Mouse (Mus musculus): ENCODE results near the gene Tnfrsf19.

The Tnfrsf19 gene

DNA sequence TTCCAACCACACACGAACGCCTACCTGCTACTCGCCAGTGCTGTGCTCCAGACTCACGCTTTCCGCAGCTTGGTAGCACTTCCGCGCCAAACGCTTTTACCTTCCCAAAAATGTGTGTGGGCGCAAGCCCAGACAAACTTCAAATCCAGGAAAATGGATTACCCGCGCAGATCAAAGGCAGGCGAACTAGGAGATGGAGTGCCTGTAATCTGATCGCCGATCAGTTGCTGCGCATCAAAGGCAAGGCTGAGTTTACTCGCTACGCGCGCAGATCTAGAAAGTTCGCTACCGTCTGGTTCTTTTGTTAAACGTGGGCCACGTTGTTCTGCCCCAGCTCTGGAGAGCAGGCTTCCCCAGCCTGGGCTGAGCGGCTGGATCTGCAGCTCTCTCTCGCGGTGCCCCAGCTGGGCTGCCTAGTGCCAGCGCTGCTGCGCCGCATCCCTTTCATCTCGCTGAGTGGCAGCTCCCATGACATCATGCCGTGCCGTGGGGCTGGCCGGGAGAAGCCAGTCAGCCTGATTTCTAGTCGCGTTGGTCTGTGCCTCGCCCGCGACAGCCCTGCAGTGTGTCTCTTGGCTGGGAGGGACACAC, at the start of gene Tnfrsf19:
TSS of gene Tnfrsf19 (minus strand) at position 400 of the 591 bp plus-strand sequence.
- Histone ChIP-seq H3K27me3 (ENCODE audit: insufficient read depth, low read length) (peaks cover 37% of the 10 kb centered on the region), H3K4me3 (replicated peaks; ENCODE audit: low read length) (peak within 1 kb of the TSS; percentile 74), H3K36me3 (ENCODE audit: insufficient read depth, low read length) (no peaks in the 10 kb centered on the region), H3K9me3 (ENCODE audit: low read length) (peaks cover 5% of the 10 kb centered on the region; the same call in 1 of the 2 replicates), H3K4me1 (replicated peaks; ENCODE audit: low read depth, low read length) (peaks cover 45% of the 10 kb centered on the region)
- TF ChIP-seq POU5F1 (IDR thresholded peaks at IDR 0.05; ENCODE audit: borderline replicate concordance, low read length) (no peak), NANOG (IDR thresholded peaks at IDR 0.05; ENCODE audit: borderline replicate concordance, low read length) (peak; percentile 80; the same call in 1 of the 2 replicates)

DNA sequence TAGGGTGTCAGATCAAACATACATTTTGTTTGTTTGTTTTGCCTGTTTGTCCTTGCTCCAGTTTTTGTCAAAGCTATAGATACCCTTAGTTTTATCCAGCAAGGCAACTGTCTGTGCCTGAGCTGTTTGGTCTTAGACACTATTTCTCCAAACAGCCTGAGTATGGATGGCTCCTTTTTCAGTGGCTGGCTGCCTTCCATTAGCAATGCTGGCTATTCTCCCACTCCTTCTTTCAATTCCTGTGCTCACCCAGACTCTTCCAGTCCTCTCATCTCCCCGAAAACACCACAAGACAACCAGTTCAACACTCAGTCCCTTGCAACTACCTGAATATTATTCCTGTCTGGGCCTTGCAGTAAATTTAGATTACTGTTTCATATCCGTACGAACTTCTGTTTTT, 45.8 kb upstream of the Tnfrsf19 start:
- H3K4me3 ChIP-seq (replicated peaks; ENCODE audit: low read length) = no peak overlapping the region
- no peak for TF ChIP-seq POU5F1 (IDR thresholded peaks at IDR 0.05; ENCODE audit: borderline replicate concordance, low read length)
- TF ChIP-seq CTCF (conservative IDR thresholded peaks at IDR 0.05; ENCODE audit: low read length) = no peak
- no peak for TF ChIP-seq NANOG (IDR thresholded peaks at IDR 0.05; ENCODE audit: borderline replicate concordance, low read length)
- no peaks in the 10 kb centered on the region for H3K27me3 ChIP-seq (ENCODE audit: insufficient read depth, low read length)
- H3K4me1 ChIP-seq (replicated peaks; ENCODE audit: low read depth, low read length) = no peaks in the 10 kb centered on the region
- no peaks in the 10 kb centered on the region for H3K36me3 ChIP-seq (ENCODE audit: insufficient read depth, low read length)
- H3K9me3 ChIP-seq (ENCODE audit: low read length) = no peaks in the 10 kb centered on the region

DNA sequence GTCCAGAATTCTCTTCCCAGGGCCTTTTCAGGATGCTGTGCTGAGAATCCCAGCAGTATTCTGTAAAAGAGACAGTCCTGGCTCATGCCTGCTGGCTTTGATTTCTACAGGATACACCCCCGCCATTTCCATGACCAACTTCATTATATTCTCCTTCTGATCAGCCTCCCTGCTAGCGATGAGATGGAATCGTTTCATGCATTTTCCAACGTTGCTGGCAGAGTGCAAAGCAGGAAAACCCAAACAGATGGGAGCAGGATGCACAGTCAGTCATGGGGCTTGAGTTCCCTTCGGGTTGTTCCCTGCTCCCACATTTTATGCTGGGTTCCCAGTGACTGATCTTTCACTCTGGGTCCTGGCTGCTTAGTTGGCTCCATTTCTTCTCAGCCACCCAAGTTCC, 44.7 kb upstream of the Tnfrsf19 start:
- Histone ChIP-seq H3K36me3 (ENCODE audit: insufficient read depth, low read length) (no peaks in the 10 kb centered on the region), H3K4me3 (replicated peaks; ENCODE audit: low read length) (no peak overlapping the region), H3K9me3 (ENCODE audit: low read length) (no peaks in the 10 kb centered on the region), H3K27me3 (ENCODE audit: insufficient read depth, low read length) (no peaks in the 10 kb centered on the region), H3K4me1 (replicated peaks; ENCODE audit: low read depth, low read length) (no peaks in the 10 kb centered on the region)
- TF ChIP-seq NANOG (IDR thresholded peaks at IDR 0.05; ENCODE audit: borderline replicate concordance, low read length) = no peak
- no peak for TF ChIP-seq POU5F1 (IDR thresholded peaks at IDR 0.05; ENCODE audit: borderline replicate concordance, low read length)
- TF ChIP-seq CTCF (conservative IDR thresholded peaks at IDR 0.05; ENCODE audit: low read length) = no peak

DNA sequence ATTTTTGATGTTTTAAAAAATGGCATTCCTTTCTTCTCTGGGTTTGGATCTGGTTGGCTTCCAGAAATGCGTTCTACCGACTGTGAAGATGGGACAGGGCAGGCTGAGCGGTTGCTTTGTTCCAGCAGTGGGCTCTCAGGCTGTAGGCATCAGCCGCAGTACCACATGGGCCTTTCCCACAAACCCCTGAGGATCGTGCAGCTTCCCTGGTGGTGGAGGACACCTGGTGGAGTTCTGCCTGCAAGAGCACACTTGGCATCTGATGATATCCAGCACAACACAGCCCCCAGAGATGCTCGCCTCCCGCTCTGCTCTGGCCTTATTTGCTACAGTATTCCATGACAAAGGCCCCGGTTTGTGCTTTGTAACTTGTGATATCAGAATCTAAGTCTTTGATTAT, 41.9 kb upstream of the Tnfrsf19 start:
- TF ChIP-seq NANOG (IDR thresholded peaks at IDR 0.05; ENCODE audit: borderline replicate concordance, low read length) = no peak
- TF ChIP-seq POU5F1 (IDR thresholded peaks at IDR 0.05; ENCODE audit: borderline replicate concordance, low read length) = no peak
- no peak for TF ChIP-seq CTCF (conservative IDR thresholded peaks at IDR 0.05; ENCODE audit: low read length)
- Histone ChIP-seq H3K27me3 (ENCODE audit: insufficient read depth, low read length) (no peaks in the 10 kb centered on the region), H3K9me3 (ENCODE audit: low read length) (no peaks in the 10 kb centered on the region), H3K4me3 (replicated peaks; ENCODE audit: low read length) (no peak overlapping the region), H3K36me3 (ENCODE audit: insufficient read depth, low read length) (no peaks in the 10 kb centered on the region), H3K4me1 (replicated peaks; ENCODE audit: low read depth, low read length) (no peaks in the 10 kb centered on the region)

DNA sequence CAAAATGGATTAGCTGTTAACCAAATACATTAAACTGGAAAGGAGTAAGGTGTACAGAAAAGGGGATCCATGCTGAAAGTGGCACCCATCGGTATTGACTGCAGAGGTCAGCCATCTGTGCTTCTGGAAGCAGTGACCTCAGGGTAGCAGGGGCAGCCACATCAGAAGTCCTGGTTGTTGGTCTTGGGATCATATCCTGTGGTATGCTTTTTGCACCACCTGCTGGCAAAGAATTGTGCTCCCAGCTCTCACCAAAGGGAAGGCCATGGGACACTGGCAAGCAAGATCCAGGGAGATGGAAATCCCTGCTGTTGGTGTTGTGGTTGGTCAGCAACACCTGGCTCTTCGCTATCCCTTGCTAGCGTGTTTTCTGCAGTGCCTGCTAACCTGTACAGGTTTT, 39.0 kb upstream of the Tnfrsf19 start:
- no peaks in the 10 kb centered on the region for H3K27me3 ChIP-seq (ENCODE audit: insufficient read depth, low read length)
- TF ChIP-seq CTCF (conservative IDR thresholded peaks at IDR 0.05; ENCODE audit: low read length) (0 out of 2 replicates have a peak, but pooled peaks have one; percentile 4), NANOG (IDR thresholded peaks at IDR 0.05; ENCODE audit: borderline replicate concordance, low read length) (no peak)
- H3K36me3 ChIP-seq (ENCODE audit: insufficient read depth, low read length) = no peaks in the 10 kb centered on the region
- H3K9me3 ChIP-seq (ENCODE audit: low read length) = no peaks in the 10 kb centered on the region
- no peaks in the 10 kb centered on the region for H3K4me1 ChIP-seq (replicated peaks; ENCODE audit: low read depth, low read length)
- H3K4me3 ChIP-seq (replicated peaks; ENCODE audit: low read length) = no peak overlapping the region

DNA sequence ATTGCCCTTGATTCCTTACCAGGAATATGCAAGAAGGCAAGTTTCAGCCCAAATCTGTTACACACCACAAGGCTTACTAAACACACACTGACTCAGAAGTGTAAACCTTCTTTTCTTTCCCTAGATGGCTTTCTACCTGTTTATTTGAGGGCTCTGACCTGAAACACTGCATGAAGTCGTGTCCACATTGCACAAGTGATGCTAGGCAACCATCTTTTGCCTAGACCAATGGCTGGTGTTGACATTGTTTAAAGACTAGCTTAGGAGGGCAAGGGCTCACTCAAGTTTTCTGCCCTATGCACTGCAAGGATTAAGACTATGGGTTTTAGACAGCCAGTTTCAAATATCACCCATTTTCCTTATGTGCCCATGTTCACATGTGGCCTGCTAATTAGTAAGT, 23.3 kb upstream of the Tnfrsf19 start:
- H3K4me3 ChIP-seq (replicated peaks; ENCODE audit: low read length) = no peak overlapping the region
- H3K36me3 ChIP-seq (ENCODE audit: insufficient read depth, low read length) = no peaks in the 10 kb centered on the region
- peaks cover 7% of the 10 kb centered on the region; the same call in 1 of the 2 replicates for H3K4me1 ChIP-seq (replicated peaks; ENCODE audit: low read depth, low read length)
- H3K27me3 ChIP-seq (ENCODE audit: insufficient read depth, low read length) = no peaks in the 10 kb centered on the region
- TF ChIP-seq CTCF (conservative IDR thresholded peaks at IDR 0.05; ENCODE audit: low read length) (no peak), NANOG (IDR thresholded peaks at IDR 0.05; ENCODE audit: borderline replicate concordance, low read length) (no peak), POU5F1 (IDR thresholded peaks at IDR 0.05; ENCODE audit: borderline replicate concordance, low read length) (no peak)
- H3K9me3 ChIP-seq (ENCODE audit: low read length) = no peaks in the 10 kb centered on the region

DNA sequence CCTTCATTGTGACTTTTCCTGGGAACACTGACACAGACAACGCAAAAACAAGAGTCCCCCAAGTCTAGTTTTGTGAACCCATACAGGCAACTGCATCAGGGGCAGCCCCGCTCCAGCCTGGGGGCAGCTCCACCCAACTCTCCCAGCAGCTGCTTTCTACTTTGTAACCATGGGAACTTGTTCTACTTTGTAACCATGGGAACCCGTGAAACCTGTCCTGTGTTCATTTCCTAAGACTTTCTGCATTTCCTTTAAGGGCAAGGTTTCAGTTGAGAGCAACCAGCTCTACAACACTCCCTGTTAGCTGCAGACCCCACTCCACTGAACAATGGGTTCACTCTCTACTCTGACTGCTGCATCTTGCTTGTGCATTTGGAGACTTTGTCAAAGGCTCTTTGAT, 15.4 kb upstream of the Tnfrsf19 start:
- Histone ChIP-seq H3K4me3 (replicated peaks; ENCODE audit: low read length) (no peak overlapping the region), H3K9me3 (ENCODE audit: low read length) (no peaks in the 10 kb centered on the region), H3K36me3 (ENCODE audit: insufficient read depth, low read length) (no peaks in the 10 kb centered on the region), H3K27me3 (ENCODE audit: insufficient read depth, low read length) (peaks cover 23% of the 10 kb centered on the region), H3K4me1 (replicated peaks; ENCODE audit: low read depth, low read length) (peaks cover 51% of the 10 kb centered on the region)
- no peak for TF ChIP-seq NANOG (IDR thresholded peaks at IDR 0.05; ENCODE audit: borderline replicate concordance, low read length)

DNA sequence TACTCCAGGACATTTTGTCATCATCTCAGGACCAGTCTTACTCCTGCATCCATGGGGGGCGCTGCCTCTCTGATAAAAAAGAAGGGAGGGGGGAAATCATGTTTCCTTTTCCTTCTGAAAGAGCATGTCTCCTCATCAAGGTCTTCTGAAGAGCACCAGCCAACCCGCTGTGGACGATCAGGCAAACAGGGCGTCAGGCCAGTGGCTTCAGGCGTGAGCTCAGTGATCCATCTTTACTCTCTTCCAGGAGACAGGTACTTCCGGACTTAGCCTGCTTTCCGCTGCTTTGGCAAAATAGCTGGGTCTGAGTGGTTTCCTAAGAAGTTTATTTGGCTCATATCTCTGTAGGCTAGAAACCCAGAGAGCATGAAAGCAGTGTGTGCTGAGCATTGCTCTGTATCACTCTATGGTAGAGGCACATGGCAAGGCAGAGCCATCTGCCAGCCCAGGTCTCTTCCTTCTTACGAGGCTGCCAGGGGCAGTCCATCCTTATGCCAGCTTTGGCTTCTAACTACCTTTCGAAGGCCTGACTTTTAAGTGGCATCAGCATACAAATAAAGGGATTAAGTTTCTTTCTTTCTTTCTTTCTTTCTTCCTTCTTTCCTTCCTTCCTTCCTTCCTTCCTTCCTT, 13.1 kb upstream of the Tnfrsf19 start:
- Histone ChIP-seq H3K27me3 (ENCODE audit: insufficient read depth, low read length) (peaks cover 28% of the 10 kb centered on the region), H3K4me3 (replicated peaks; ENCODE audit: low read length) (no peak overlapping the region), H3K36me3 (ENCODE audit: insufficient read depth, low read length) (no peaks in the 10 kb centered on the region), H3K4me1 (replicated peaks; ENCODE audit: low read depth, low read length) (peaks cover 71% of the 10 kb centered on the region), H3K9me3 (ENCODE audit: low read length) (no peaks in the 10 kb centered on the region)
- no peak for TF ChIP-seq CTCF (conservative IDR thresholded peaks at IDR 0.05; ENCODE audit: low read length)
- TF ChIP-seq POU5F1 (IDR thresholded peaks at IDR 0.05; ENCODE audit: borderline replicate concordance, low read length) = no peak
- no peak for TF ChIP-seq NANOG (IDR thresholded peaks at IDR 0.05; ENCODE audit: borderline replicate concordance, low read length)

DNA sequence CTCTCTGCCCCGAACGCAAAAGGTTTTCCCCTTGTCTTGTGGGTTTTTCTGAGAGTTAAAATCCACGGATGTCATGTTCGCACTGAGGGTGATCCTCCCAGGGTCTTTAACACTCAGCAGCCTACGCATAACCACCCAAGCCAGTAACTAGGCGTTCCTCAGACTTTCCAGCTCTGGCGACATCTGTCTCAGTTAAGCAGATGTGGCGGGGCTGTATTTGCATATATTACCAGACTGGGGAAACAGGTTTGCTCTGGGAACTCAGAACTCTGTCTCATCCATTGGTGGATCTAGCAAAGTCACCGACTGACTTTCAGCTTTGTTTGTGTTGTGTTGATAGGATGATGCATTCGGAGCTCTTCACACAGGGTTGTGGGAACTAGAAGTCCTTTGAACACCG, 10.7 kb upstream of the Tnfrsf19 start:
- H3K36me3 ChIP-seq (ENCODE audit: insufficient read depth, low read length) = no peaks in the 10 kb centered on the region
- peaks cover 28% of the 10 kb centered on the region for H3K27me3 ChIP-seq (ENCODE audit: insufficient read depth, low read length)
- peaks cover 6% of the 10 kb centered on the region; the same call in 1 of the 2 replicates for H3K9me3 ChIP-seq (ENCODE audit: low read length)
- peaks cover 67% of the 10 kb centered on the region for H3K4me1 ChIP-seq (replicated peaks; ENCODE audit: low read depth, low read length)
- TF ChIP-seq NANOG (IDR thresholded peaks at IDR 0.05; ENCODE audit: borderline replicate concordance, low read length) (no peak), POU5F1 (IDR thresholded peaks at IDR 0.05; ENCODE audit: borderline replicate concordance, low read length) (no peak), CTCF (conservative IDR thresholded peaks at IDR 0.05; ENCODE audit: low read length) (no peak)
- peak overlapping the region; percentile 64 for H3K4me3 ChIP-seq (replicated peaks; ENCODE audit: low read length)

Data from E14TG2a.4 (cell line).